Mouse (Mus musculus) right cerebral cortex, postnatal 4 days (tissue): ENCODE data around the gene Rps6ka1.
A peak's percentile ranks its signal among the peaks of the same experiment; 100 is the strongest.
"Not testable (repeated sequence)": the region's sequence is repeated elsewhere in the genome, so short reads cannot be mapped to it uniquely, and the experiment has no call there.

Experiments
- DNase-seq: peaks from one replicate; pipeline ENCODE4 v3.0.0-alpha.2; 2022

Rps6ka1 gene

DNA sequence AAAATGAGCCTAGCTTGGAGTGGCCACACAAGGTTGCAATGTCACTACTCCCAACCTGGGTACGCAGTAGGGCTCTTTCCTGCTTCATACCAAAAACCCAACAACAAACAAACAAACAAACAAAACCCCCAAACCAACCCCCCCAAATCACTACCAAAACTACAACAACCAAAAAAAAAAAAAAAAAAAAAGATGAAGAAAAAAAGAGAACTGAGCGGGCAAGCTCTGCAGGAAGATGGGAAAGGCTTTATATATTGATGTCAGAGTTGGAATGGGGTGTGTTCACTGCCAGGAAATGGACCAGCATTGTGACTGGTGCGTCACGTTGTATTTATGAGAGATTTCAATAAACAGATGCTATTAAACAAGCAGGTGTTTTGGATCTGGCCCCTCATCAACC lies 33.0 kb downstream of the Rps6ka1 start:
- DNase-seq = no peak

DNA sequence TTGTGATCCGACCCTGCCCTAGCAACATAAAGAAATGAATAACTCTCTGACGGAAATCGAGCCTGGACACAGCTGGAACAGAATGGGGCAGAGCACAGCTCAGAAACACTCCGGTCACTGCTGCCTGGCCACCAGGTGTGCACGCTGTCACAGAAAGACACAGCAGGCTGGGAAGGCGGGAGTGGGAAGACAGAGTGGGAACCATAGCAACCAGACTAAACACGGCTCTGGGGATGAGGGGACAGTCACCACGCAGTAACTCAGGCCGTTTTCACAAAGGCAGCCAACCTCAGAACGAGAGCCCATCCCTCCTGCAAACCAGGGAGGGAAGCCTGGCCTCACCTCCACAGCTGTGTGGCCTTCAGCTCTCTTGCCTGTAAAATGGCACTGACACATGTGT lies 34.0 kb downstream of the Rps6ka1 start:
- no peak for DNase-seq

DNA sequence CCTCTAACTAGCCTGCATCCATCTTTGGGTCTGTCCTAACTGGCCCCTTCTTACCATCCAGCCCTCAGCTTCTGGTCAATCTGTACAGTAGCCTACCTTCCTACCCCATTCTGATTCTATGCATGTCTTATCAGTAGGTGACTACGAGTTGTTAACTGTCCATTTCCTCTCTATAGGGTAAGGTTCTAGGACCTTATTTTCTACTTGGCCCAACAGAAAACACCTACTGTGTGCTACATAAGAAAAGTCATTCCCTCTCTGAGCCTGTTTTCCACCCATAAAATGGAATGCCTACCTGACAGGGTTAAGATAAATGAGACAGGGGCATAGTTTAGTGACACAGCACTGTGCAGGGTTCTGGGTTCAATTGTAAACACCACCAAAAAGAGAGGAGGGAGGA lies 41.0 kb downstream of the Rps6ka1 start:
- no peak for DNase-seq

DNA sequence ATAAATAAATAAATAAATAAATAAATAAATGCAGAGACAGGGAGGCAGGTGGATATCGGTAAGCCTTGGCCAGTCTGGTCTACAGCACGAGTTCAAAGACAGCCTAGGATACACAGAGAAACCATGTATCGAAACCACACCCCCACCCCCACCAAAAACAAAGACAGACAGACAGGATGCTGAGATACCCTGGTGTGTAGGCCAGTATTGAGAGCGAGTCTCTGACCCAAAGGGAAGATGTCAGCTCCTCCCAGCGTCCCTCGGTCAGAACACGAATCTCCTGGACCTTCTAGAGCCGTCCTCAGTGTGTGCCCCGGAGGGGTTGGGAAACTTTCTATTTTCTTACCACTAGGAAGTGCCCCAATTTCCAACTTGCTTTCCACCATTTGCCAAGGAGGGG lies 42.5 kb downstream of the Rps6ka1 start:
- DNase-seq = no peak

DNA sequence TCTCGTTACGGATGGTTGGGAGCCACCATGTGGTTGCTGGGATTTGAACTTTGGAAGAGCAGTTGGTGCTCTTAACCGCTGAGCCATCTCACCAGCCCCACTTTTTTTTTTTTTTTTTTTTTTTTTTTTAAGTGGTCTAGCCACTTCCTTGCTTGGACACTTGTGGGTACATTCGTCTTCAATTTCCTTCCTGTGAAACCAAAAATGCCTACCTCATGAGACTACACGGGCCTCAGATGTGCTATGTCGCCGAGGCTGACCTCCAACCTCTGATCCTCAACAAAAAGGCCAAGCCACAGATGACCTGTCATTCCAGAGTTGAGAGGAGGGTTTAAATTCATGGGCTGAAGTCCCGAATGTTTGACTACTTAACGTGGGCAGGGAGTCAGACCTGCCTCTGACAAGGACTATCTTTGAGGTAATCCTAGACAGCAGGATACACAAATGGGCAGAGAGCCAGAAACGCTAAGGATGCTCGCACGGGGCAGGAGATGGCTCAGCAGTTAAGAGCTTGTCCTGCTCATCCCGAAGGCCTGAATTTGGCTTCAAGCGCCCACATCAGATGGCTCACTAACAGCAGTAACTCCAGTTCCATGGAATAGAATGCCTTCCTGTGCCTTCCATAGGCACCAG lies 43.3 kb downstream of the Rps6ka1 start:
- DNase-seq = no peak

DNA sequence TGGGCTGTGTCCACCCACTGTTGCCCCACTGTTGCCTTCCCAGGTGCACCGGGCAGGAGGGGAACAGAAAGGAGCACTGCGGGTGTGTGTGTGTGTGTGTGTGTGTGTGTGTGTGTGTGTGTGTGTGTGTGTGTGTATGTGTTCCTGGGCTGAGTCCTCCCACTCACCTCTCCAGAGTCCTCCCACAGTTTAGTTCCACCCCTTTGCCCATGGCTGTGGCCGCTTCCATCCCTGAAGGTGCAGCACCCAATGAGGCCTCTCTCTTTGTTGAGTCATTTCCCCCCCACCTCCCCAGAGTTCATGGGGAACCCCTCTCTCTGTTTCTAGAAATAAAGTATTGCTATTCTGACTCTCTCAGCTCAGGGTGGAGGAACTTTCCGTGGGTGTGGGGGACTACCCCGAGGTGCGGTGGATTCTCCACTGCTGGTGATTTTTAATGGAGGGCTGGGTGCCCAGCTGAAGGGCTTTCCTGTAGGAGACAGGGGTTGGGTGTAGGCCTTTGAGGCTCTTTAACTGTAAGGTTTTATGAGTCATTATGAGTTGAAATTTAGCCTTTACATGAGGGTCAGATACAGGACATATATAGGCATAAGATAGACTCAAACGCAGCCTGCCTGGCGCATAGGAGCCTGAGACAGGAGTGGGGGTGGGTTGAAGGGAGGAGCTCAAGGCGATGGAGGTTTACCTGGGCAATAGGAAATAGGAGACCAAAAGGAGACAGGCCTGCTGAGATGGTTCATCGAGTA lies 44.4 kb downstream of the Rps6ka1 start:
- no peak for DNase-seq

DNA sequence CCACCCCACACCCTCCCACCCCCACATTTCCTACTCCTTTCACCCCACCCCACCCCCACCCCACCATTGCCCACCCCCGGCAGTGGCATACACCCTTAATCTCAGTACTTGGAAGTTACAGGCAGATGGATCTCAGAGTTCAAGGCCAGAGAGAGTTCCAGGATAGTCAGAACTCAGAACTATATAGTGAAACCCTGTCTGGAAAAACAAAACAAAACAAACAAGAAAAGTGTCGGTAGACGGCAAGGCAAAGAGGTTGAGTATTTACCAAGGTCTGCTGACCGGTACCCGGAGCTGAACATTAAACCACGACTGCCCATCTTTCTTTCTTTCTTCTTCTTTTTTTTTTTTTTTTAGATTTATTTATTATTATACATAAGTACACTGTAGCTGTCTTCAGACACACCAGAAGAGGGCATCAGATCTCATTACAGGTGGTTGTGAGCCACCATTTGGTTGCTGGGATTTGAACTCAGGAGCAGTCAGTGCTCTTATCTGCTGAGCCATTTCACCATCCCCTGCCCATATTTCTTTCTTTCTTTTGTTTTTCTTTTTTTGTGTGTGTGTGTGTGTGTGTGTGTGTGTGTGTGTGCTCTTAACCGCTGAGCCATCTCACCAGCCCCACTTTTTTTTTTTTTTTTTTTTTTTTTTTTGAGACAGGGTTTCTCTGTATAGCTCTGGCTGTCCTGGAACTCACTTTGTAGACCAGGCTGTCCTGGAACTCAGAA lies 45.7 kb downstream of the Rps6ka1 start:
- DNase-seq = not testable (repeated sequence)

DNA sequence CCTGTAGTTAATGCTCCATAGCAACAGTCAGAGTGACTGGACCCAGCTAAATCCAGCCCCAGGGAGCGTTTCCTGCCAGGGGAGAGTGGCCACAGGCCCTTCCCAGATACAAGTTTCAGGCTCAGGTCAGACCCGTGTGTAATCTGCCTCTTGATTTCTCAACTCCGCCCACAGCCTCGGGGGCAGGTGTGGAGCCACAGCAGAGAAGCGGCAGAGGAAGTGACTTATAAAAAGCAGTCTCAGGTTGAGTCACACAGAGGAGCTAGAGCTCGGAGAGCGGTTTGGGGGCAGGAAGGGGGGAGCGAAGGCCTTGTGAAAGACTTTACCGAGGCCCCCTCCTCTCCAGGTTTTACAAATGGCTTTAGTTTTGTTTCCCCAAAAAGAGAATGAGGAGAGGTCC lies 46.6 kb downstream of the Rps6ka1 start:
- DNase-seq = no peak

DNA sequence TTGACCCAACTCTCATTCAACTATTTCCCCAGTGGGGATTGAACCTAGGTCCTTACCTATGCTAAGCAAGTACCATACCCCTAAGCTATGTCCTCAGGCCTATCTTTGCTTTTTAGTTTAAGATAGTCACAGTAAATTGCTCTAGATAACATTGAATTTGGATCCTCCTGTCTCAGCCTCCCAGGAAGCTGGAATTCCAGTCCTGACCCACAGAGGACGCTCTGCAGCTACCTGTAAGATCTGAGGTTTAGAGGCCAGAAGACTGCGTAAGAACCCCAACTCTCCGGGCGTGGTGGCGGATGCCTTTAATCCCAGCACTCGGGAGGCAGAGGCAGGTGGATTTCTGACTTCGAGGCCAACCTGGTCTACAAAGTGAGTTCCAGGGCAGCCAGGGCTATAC lies 47.1 kb downstream of the Rps6ka1 start:
- no peak for DNase-seq

DNA sequence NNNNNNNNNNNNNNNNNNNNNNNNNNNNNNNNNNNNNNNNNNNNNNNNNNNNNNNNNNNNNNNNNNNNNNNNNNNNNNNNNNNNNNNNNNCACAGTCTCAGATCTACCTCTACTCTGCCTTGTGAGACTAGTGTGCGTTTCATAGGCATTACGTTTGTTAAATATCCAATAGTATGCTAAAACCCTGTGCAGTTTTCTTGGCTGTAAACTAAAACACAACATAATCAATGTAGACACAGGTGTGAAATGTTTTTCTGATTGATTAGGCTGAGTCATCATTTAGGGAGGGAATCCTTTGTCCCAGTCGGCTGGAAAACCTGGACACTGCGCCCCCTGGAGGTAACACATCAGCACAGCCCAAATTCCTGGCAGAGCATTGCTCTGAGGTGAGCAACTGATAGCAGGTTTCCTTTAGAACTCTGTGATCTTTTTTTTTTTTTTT lies 48.2 kb downstream of the Rps6ka1 start:
- peak; percentile 28 for DNase-seq

DNA sequence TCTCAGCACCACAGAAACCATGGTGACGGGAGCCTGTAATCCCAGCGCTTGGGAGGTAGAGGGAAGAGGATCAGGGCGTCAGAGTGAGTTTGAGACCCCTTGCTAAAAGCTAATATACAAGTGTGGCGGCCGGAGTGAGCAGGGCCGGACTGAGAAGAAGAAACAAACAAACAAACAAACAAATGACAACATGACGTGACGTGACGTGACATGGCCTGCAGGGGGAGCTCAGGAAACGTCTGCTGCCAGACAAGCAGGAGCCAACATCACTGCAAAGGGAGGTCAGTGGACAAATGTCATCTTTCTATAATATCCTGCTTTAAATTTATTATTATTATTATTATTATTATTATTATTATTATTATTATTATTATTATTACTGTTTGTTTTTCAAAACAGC lies 51.0 kb downstream of the Rps6ka1 start:
- DNase-seq = peak; percentile 40

DNA sequence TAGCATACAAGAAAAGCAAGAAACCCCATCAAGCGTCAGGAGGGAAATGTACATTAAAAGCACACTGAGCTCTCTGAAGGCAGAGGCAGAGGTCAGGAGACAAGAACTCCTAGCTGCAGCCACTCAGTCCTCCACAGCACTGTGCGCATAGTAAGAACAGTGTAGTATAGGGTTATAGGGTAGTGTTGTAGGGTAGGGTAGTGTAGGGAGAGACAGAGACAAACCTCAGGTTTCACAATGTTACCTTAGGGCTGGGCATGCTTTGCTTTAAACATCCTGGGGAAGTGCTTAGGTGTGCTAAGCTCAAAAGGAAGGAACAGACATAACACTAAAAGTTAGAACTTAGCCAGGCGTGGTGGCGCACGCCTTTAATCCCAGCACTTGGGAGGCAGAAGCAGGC lies 52.4 kb downstream of the Rps6ka1 start:
- DNase-seq = no peak

DNA sequence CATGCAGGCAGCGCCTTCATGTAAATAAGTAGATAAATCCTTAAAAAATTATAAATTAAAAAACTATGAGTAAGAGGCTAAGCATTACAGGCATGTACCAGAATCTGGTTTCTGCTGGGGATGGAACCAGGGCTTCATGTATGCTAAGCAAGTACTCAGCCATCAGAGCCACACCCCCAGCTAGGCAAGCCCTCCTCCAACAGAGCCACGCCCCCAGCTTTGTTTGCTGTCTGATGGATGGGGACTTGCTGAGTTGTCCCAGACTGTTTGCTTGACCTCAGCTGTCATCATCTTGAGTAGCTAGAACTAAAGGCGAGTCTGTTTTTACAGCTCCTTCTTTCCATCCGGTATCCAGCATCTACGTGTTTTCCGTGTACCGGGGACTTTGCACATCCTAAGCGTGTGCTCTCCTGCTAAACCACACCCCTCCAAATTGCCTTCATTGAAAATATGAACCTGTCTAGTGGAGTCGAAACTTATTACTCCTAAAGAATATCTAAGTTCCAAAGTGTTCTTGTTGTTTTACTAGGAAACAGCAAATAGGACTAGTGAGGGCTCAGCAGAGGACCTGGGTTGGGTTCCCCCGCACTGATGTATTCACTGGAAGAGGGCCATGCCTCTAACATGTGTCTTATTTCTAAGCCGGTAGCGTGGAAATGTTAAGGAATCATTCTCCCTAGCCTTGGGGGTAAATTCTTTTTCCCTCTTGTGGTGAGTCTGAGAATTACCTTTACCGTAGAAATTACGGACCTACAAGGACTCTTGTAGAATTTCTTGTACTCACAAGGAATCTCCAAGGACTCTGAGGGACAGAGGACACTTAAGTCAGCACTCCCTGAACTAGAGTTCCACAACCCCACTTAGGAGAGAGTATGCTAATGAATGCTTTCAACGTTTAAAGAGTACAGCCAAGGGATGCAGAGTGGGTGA lies 54.4 kb downstream of the Rps6ka1 start:
- no peak for DNase-seq

DNA sequence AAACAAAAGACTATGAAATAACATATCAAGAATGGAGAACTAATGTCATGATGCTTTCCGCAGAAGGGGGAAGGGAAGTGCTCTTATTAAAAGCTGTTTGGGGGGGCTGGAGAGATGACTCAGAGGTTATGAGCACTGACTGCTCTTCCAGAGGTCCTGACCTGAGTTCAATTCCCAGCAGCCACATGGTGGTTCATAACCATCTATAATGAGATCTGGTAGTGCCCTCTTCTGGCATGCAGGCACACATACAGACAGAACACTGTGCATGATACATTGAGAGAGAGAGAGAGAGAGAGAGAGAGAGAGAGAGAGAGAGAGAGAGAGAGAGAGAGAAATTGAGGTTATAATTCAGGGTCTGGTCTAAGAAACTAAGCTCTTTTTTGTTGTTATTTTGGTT lies 57.1 kb downstream of the Rps6ka1 start:
- no peak for DNase-seq

DNA sequence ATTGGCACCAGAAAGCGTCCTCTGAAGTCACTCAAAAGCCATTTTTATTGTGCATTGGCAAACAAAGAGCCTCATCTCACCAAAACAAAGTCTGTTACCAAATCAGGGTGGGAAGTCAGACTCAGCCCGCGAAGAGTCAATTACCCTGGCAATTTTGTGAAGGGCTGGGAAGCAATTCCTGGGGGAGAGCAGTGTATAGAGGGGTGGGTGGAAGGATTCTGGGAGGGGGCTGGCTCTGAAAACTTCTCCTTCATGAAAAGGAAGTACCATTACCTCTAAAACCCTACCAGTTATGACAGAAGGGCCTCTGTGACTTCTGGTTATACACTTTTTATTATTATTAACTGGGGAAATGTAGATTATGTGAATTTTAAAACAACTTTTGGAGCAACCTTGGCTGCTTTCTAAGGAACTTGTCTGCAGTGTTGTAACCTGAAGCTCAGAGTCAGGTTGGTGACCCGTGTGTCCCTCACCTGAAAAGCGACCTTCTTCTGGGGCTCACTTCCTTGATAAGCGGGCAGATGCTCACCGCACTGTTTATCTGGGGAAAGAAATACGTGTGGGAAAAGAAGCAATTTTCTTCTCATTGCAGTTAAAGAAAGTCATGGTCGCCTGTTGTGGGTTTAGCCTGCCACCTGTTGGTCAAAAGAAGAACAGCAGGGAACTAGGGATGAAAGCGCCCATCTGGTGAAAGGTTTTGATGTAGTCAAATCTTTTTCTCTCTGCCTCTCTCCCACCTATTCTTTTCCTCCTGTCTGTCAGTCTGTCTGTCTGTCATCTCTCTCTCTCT lies 58.1 kb downstream of the Rps6ka1 start:
- DNase-seq = peak; percentile 72

DNA sequence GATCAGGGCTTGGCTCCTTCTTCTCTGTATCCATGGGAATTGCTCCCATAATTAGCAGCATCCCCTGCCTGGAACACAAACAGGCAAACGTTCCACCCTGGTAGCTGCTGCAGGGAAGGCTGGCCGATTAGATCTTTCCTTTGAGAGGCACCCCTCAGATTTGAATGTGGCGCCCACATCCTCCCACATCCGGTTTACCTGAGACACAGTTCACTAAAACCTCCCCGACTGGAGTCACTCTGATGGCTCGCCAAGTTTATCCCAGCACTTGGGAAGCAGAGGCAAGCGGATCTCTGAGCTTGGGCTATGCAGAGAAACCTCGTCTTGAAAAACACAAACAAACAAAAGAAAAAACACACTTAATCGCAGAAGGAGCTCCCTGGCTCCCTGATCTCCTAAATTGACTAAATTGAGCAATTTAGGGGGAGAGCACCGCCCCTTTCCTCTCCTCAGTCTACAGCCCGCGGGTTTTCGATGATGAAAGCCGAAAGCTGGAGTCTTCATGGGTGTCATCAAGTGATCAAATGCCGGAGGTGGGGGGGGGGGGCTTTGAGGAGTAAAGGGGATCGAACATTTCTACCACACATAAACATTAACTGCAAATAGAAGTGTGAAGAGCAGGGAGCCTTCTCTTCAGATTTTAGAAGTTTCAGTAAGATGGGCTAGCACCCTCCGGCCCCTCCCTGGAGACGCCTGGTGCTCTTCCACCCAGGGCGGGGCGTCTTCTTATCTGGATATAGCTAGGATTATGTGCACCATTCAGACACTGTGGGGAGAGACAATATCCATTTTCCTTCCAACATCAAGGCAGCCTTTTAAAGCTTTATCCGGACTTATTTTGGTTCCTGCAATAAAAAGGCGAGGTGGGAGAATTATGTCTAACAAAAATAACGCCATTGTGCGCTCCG lies 59.5 kb downstream of the Rps6ka1 start:
- DNase-seq = no peak

DNA sequence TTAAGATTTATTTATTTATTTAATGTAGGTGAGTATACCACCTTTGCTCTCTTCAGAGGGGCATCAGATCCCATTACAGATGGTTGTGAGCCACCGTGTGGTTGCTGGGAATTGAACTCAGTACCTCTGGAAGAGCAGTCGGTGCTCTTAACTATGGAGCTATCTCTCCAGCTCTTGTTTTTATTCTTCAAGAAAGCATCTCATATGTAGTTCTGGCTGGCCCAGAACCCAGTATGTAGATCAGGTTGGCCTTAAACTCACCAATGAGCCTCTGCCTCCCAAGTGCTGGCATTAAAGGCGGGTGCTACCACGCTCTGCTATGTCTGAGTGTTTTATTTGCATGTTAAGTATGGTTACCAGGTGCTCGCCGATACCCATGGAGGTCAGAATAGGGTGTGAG lies 60.2 kb downstream of the Rps6ka1 start:
- no peak for DNase-seq

DNA sequence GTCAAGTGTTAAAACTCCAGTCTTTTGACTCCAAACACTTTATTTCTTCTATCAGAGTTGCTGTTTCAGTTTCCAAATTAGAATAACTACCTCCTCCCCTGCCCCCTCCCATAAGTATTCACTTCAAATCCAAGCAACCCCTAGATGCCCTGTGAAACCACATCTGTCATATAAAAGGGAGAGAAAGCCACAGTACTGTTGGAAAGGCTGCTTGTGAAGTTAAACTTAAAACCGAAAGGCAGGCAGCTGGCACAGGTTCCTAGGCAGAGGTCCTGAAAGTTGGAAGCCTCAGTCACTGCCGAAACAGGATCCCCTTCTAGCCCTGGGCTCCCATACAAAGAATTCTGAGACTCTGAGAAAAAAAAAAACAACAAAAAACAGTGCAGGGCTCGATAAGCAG lies 61.9 kb downstream of the Rps6ka1 start:
- no peak for DNase-seq

DNA sequence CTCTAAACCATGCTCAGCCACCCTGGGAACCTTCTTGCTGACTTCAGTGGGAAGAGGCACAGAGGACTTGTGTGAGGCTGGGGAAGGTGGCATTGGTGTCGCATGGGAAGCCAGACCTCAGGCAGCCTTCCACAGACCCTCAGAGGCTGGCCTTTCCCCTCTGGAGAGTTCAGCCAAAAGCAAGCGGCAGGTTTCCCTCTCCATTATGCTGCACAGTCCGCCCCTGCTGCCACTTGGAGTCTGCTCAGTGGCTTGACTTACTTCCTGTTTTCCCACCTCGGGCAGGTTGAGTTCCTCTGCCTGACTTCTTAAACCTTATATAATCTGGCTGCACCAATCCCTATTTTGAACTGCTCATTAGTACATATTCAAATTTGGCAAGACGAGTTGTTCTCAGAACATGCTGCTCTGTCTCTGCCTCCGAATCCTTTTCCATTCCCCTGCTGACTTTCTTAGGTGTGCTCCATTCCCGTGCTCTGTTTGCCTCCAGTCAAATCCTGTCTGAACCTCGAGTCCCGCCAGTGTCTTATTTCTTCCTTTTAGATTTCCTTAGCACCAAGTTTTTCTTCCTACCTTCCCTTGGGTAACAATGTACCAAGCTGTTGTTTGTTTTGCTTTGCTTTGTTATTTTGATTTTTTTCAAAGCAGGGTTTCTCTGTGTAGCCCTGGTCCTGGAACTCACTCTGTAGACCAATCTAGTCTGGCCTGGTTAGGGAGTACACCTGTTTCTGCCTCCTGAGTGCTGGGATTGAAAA lies 66.6 kb downstream of the Rps6ka1 start:
- no peak for DNase-seq

DNA sequence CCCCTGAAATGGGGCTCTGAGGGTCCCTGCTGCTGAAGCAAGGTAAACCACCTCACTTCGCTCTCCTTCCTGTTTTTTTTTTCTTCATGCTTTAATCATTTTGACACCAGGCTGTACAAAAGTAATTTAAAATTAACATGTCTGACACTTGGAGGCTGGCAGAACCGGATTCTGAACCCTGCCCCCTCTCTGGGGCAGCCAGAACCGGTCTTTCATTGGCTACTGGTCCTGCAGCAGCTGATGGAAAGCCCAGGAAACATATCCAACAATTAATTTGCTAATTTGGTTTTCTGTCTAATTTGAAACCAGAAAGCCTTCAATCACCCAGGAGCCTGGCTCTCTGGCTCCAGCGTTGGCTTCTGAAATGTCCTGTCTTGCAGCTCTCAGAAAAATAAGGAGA lies 67.4 kb downstream of the Rps6ka1 start:
- DNase-seq = no peak
